Mouse (Mus musculus): ENCODE measurements around the gene Drc3. TPM values are rescaled to one million over a fixed set of nuclear protein-coding genes. Genes with fewer than 3 reads are reported as not detected.

The Drc3 gene
- polyA plus RNA-seq, 1 experiment: 7.1 TPM

DNA sequence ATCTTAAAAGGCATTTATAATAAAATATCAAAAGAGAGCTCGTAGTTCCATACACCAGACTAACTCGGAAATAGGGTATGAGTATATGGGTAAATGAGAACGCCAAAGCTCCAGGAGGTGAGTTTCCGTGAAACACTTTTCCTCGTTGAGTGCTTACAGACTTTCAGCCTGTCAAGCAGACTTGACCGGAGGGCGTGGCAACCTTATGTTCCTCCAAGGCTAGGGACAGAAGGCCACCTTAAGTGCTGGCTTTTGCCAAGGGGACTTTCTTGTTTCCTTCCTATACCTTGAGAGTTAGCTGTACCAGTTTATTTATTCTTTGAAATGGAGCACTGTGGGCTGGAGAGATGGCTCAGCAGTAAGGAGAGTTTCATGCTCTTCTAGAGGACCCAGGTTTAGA lies 87.0 kb downstream of the Drc3 start:
- no peaks in the 10 kb centered on the region for H3K27me3 ChIP-seq (ENCODE audit: control insufficient read depth, insufficient read depth, low read length)
- no peak overlapping the region for H3K4me3 ChIP-seq (replicated peaks; ENCODE audit: insufficient read depth, low read depth, low read length)
- H3K27ac ChIP-seq (ENCODE audit: insufficient read depth, low read length): no peak overlapping the region
- 53% methylated on average over 7 of the region's 7 CpGs for WGBS
- no peaks in the 10 kb centered on the region for H3K4me1 ChIP-seq (ENCODE audit: control insufficient read depth, insufficient read depth, low read length)
- TF ChIP-seq POLR2A (IDR thresholded peaks at IDR 0.05; ENCODE audit: borderline replicate concordance, insufficient read depth, low read length) (no peak), CTCF (IDR thresholded peaks at IDR 0.05; ENCODE audit: borderline replicate concordance, insufficient read depth, low read depth, low read length) (no peak)
- DNase-seq: no peak

DNA sequence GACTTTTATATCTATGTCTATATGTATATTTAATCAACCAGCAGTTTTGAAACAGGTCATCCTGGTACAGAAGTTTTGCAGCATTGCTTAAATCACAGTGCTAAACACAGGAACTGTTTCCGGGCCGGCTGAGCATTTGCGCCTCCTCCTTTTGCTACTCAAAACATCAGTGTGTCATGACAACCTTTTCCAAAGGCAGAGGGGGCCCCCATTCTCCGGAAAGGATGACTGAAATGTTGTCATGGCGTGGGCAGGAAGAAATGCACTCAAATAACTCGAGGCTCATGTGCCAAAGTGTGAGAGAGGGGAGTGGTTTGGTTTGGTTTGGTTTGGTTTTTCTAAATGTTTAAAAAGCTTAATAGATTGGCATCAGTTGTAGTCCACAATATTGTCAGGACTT lies 89.8 kb downstream of the Drc3 start:
- DNase-seq: no peak
- TF ChIP-seq POLR2A (IDR thresholded peaks at IDR 0.05; ENCODE audit: borderline replicate concordance, insufficient read depth, low read length) (no peak), CTCF (IDR thresholded peaks at IDR 0.05; ENCODE audit: borderline replicate concordance, insufficient read depth, low read depth, low read length) (no peak)
- Histone ChIP-seq H3K4me3 (replicated peaks; ENCODE audit: insufficient read depth, low read depth, low read length) (no peak overlapping the region), H3K27ac (ENCODE audit: insufficient read depth, low read length) (no peak overlapping the region), H3K4me1 (ENCODE audit: control insufficient read depth, insufficient read depth, low read length) (no peaks in the 10 kb centered on the region), H3K27me3 (ENCODE audit: control insufficient read depth, insufficient read depth, low read length) (no peaks in the 10 kb centered on the region)
- WGBS: 74% methylated on average over 6 of the region's 6 CpGs

Other genes starting within 250 kb of the Drc3 start
- 39.3 and 42.5 TPM in 2 replicates for gene Rai1, start 248.3 kb upstream of the Drc3 start, polyA plus RNA-seq (2012; rRNA removed)
- 56.1 and 66.3 TPM in 2 replicates for gene Srebf1, start 130.7 kb upstream of the Drc3 start, polyA plus RNA-seq (2012; rRNA removed)
- gene Tom1l2, start 424 bp upstream of the Drc3 start, polyA plus RNA-seq (2012; rRNA removed): 176 and 180 TPM in 2 replicates
- gene Gid4, start 63.8 kb downstream of the Drc3 start, polyA plus RNA-seq (2012; rRNA removed): 39.1 and 41.6 TPM in 2 replicates
- 31.3 and 33.4 TPM in 2 replicates for gene Atpaf2, start 65.1 kb downstream of the Drc3 start, polyA plus RNA-seq (2012; rRNA removed)
- 101 and 110 TPM in 2 replicates for gene Drg2, start 101.3 kb downstream of the Drc3 start, polyA plus RNA-seq (2012; rRNA removed)
- 3.1 and 4.6 TPM in 2 replicates for gene Myo15, start 116.0 kb downstream of the Drc3 start, polyA plus RNA-seq (2012; rRNA removed)
- gene Alkbh5, start 183.1 kb downstream of the Drc3 start, polyA plus RNA-seq (2012; rRNA removed): 25.2 and 27.3 TPM in 2 replicates